Mouse (Mus musculus) spleen, postnatal 0 days (tissue): ENCODE measurements around the gene Bcr. TPM values are rescaled to one million over a fixed set of nuclear protein-coding genes. Genes with fewer than 3 reads are reported as not detected.

Source experiments
- polyA plus RNA-seq: library from polyadenylated mRNA; unstranded; fragments of >200 nt; fragmentation: Nextera tagmentation; extraction: Ambion mirVana; gene quantifications from 2 replicates; pipeline ENCODE4 v1.2.1, GENCODE M21; 2015

Gene Bcr
- polyA plus RNA-seq = 5.3 and 5.6 TPM in 2 replicates

GRCm38 (mm10) chr10:75060217-75060842 is at the start of gene Bcr:
TSS of gene Bcr (plus strand) at chr10:75060592.

GRCm38 (mm10) chr10:75032395-75032794 is 28.0 kb upstream of the Bcr start, which contains the start of gene Rsph14:
TSS of gene Rsph14 (minus strand) at chr10:75032586.

GRCm38 (mm10) chr10:75036883-75037379 is 23.5 kb upstream of the Bcr start, which contains the start of gene Rab36:
TSS of gene Rab36 (plus strand) at chr10:75037058.

GRCm38 (mm10) chr10:75211807-75212645 is 151.6 kb downstream of the Bcr start, which contains the start of gene Specc1l:
TSS of gene Specc1l (plus strand) at chr10:75212073.

Other genes starting within 250 kb of the Bcr start
- gene Gnaz, start 93.4 kb upstream of the Bcr start, polyA plus RNA-seq = 2.4 and 2.9 TPM in 2 replicates
- not detected in 2 replicates for gene Rsph14, start 28.0 kb upstream of the Bcr start, polyA plus RNA-seq
- 1.5 and 2.0 TPM in 2 replicates for gene Rab36, start 23.5 kb upstream of the Bcr start, polyA plus RNA-seq
- 8.4 and 10.7 TPM in 2 replicates for gene Specc1l, start 151.5 kb downstream of the Bcr start, polyA plus RNA-seq